Mouse (Mus musculus) right cerebral cortex, adult 18-20 months (tissue): Measurements from ENCODE around the gene Il16.

ENCODE experiments used
- DNase-seq: peaks from one replicate; pipeline ENCODE4 v3.0.0; 2022; ENCODE audit warnings: mixed read lengths

The Il16 gene

DNA sequence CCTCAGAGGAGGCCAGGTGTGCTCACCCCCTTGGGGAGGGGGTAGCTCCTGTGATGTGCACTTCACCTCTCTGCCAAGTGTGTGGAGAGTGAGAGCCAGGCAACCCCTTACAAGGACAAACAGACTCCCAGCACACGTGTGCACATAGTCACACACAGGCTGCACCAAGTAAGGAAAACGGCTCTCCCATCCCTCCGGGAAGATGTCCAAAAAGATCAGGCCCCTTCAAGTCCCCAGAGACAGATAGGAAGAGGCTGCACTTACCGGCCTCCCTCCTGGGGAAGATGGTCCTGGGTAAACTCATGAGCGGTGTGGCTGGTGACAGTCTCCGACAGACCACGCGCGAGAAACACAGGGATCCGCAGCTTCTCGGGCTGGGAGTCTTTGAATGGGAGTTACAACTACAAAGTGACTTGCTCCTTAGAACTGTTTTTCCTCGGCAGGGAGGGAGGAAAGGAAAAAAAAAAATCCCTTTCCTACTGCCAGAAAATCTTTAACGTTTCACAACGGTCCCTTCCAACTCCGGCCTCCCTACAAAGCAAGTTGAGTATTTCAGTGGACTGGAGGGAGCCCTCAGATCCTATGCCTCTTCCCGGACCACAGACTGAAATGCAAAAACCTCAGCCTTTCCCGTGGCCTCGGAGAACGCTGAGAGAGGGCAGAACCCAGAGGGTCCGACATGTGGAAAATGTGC lies at the start of gene Il16:
Gene Il16 (minus strand): TSS at position 314 of the 694 bp plus-strand sequence.
- no peak for DNase-seq

DNA sequence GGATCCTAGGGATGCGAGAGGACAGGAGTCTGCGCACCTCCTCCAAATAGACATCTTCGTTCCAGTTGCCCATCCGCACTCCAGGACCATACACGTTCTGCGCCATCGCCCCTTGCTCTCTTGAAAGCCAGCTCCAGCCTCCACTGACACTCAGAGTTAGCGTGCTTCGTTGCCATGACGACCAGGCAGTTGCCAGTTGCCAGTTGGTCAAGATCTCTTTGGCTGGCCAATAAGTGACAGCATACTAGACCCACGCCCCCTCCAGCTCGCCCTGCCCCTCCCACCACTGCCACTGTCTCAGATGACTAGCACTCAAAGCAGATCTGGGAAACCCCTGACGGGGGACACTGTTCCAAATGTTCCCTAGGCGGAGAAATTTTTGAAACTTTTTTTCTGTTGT lies 49.2 kb upstream of the Il16 start, which contains the start of gene Cfap161:
Gene Cfap161 (minus strand): TSS at position 176 of the 400 bp plus-strand sequence.
- peak; percentile 25 for DNase-seq

DNA sequence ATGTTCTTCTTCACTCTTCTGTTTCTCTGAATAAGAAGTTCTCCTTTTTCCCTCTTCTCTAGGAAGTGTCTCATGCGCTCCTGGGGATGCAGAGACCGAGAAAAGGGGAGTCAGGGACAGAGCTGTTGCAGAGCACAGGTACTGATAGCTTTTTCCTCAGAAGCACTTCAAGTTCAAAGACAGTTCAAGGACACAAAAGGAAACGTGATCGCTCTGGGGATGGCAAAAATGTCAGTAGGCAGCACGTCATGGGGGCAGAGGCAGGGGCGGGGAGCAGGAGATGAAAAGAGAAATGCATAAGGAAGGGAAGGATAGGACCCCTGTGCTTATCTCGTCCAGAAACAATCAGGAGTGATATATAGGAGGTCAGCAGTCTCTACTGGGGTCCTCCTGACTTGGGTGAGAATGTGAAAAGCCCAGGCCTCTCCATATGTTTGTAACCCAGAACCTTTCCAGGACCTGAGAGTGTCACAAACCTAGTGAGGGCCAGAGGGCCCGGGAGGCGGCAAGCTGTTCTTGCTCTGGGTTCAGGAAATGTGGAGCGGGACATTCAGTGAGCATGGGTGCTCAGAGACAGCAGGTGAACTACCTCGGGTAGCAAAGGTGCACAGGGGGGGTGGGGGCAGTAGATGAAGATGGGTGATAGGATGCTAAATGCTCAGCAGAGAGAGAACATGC lies 48.6 kb upstream of the Il16 start:
- no peak for DNase-seq

DNA sequence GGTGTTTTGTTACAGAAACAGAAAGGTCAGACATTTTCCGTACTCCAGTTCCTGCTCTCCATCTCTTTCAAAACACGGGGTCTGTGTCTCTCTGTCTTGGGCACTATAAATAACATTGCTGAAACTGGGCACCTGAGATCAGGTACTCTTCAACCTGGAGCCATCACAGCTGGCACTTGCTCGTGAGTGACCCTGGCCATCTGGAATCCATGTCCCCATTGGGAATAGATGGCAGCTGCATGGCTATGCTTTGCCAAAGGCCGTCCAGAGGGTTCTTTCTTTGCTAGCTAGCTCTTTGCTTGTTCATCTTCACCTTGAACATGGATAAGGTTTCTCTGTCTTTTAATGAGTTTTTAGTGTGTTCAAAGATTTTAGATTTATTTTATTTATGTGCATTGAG lies 35.4 kb upstream of the Il16 start:
- no peak for DNase-seq

DNA sequence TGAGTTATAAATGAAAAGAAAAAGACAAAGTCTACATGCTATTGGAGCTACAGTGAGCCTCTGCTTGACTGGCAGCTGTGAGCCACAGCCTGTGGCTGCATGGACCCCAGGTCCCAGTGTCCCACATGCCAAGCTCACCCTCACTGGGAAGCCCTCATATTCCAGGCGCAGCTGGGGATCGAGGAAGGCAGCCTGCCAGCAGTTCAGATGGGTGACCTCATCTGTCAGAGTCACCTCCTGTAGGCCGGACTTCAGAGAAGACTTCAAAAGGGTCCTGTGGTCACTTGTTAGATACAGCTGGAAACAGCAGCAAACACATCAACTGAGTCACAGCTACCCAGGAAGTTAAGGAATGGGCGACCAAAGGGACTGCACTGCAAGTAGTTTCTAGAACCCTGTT lies 34.5 kb upstream of the Il16 start:
- no peak for DNase-seq

DNA sequence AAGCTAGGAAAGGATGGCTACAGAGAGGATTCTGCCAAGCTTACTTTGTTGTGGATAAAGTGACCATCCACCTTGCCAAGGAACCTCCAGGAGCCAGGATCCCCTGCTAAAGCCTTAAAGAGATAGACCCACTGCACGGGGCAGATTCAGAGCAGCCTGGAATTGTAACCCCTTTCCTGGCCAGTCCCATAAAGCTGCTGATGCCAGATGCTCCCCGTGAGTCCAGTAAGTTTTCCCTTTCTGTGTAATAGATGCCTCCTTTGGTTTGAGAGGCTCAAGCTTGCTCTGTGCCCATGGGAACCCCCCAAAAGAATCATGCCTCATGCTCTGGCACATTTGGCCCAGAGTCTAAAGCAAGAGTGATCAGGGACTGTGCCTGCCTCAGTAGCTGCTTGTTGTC lies 33.5 kb upstream of the Il16 start:
- DNase-seq: no peak

DNA sequence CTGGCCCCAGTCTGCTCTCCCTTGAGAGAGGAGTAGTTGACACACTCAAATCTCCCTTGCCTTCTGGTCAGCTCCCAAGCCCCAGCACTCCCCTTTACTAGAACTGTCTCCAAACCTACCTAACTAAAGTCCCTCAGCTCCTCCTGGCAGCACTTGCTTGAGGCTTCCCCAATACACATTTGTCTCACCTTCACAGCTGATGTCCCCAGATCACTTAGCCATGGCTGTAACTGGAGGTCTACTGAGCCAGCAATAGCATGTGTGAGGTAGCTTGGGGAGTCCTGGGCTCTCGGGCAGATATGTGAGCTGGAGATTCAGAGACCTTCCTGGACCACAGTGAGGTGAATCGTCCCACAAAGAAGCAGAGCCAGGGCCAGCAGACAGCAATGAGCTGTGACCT lies 33.0 kb upstream of the Il16 start:
- DNase-seq: no peak

DNA sequence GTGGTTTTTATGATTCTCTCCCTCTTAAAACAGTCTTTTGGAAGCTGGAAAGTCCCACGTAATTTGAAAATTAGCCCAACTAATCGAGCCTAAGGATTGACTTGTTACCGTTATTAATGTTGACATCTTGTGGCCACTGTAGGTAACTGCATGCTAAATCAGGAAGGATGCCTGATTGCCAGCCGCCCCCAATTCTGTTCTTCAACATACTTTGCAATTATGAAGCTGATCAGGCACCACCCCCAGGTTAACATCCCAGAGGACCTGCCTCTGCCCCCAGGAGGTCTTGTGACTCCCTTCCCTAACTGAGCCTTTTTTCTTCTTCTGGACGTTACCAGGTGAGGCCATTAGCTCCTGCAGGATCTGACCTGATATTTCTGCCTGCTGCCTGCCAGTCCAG lies 29.2 kb upstream of the Il16 start:
- peak; percentile 15 for DNase-seq

DNA sequence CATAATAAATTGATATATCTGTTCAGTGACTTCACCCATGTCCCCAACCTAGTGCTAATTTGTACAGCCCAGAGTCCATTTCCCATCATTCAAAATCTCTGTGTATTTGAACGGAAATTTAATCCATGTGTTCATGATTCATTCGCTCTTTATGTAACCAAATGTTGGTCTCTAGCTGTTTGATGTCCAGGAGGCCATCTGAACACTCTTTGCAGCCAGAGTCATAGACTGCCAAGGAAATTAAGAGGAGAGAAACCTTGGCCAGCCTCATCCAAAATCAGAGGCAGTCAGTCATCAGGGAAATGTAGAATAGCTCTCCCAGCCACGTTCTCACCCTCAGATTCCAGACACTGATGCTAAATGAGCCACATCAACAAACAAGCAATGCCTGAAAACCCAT lies 18.1 kb upstream of the Il16 start:
- no peak for DNase-seq

DNA sequence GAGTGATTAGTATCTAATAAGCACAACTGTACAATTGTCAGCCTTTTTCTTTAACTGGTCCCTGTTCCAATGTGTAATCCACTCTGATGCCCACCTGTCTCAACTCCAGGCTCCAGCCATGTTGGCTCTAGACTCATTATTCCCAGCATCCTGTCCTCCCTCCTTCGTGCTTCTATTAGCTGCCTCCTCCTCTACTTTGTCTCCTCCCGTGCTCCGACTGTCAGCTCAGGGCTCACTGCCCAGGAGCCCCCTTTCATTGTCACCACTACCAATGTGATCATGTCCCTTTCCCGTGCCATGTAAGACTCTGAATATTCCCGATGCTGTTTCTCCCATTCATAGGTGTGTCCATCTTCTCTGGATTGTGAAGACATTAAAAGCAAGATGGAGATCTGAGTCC lies 16.8 kb upstream of the Il16 start:
- no peak for DNase-seq

DNA sequence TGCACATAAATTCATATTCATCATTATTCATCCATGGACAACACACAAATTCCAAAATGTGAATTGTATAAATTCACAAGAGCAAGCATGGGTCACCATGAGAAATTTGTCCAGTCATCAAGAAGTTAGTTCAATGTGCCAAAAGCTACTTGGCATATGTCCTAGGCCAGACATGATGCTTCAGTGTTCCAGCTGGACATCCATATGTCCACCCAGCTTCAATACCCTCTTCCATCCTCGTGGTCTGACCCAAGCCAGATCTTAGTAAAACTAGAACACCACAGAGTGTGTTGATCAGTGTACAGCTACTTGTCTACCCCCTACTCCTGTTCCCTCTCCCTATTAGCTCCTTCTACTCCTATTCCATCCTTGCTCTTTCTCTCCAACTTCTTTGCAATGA lies 5.5 kb upstream of the Il16 start:
- no peak for DNase-seq

DNA sequence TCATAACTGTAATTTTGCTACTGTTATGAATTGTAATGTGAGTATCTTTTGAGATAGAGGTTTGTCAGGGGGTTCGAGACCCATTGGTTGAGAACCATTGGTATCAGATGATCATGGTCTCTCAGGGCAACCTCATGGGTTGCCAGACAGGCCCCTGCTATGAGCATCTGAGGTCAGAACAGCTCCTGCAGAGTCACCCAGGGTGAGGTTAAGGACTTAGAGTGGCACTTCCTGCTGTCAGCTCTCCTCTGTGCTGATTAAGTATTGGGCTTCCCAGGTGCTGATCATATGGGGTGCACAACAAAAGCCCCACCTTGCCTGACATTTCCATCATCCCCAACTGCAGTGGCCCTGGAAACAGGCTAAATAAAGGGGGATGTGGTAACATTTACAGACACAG lies 2.9 kb upstream of the Il16 start:
- DNase-seq: no peak

DNA sequence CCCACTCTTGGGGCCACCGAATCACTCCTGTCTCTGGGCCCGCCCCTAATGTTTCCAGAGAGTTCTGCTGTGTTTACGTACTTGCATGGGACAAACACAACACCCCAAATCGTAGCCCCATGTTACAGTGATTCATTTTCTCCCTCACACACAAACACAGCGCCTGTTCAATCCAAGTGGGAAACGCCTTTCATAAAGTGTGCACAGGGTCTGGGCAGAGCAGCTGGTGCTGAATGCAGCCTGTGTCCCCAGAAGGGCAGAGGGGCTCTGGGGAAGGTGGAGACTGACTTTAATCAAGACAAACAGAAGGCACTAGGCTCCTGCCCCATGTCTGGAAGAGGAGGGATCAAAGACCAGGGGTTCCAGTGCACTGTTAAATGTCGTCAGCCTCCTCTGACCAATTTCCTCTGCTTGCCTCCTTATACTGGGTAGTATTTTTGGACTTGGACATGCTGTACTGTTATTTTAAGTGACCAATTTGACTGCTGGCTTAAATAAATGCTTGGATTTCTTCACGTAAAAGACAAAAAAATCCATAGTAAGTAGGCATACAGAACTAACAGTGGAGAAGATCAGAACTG lies 671 bp upstream of the Il16 start:
- no peak for DNase-seq

DNA sequence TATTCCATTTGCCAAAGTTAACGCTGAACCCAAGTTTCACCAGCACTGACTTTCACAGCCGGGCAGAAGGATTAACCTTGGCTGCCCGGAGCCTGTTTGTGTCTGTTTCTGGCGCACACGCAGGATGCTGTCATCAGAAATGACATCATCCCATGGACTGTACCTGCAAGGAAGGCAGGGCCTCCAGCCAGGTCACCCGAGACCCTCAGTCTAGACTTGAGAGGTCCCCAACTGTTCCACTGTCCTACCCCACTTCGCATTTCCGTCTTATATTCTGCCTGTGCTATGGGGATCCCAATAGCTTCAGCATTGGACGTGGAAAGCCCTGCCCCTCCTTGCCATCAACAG lies 487 bp downstream of the Il16 start:
- no peak for DNase-seq

DNA sequence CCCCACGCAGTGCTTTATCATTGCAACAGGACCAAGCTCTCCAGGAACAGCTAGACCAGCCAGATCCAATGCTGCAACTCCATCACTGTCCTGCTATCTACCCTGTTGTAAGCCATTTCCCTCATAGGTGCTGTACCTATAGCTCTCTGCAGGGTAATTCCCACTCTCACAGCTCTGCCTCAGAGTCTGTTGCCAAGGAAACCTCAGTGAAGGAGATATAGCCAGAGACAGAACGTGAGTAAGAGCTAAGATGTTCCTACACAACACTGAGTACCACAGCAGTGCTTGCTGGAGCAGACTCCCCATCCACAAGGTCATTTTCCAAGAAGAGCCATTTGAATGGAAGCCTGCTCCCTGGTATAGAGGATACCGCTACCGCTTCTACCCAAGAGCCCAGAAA lies 1.3 kb downstream of the Il16 start:
- DNase-seq: no peak

DNA sequence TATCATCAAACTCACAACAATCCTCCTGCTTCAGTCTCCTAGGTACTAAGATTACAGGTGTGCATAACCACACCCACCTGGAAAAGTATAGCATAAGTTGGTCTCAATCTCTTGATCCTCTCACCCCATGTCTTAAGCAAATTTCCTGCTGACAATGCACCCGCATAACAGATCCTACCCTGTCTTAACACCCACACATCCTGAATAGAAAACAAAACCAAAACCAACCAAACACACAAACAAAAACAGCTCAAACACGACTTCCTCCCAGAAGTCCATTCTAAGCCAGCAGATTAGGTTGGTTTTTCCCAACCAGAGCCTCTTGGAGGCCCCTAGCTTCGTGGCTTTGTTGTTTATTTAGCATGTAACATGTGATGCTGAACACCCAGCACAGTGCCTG lies 2.8 kb downstream of the Il16 start:
- no peak for DNase-seq

DNA sequence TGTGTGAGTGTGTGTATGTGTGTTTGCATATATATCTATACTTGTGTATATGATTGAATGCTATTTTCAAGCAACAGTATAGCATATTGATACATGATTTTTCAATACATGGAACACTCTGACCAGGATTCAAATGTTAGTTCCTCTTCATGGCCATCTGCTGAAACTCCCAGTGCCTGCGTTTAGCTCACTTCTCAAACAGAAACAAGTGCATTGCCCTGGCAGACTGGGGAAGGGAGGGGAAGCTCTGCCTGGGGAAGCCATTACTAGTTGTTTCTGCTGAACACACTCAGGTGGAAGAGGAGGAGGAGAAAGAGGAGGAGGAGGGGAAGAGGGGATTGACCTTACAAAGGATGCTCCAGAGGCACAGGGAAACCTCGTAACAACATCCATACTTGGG lies 3.5 kb downstream of the Il16 start:
- no peak for DNase-seq

DNA sequence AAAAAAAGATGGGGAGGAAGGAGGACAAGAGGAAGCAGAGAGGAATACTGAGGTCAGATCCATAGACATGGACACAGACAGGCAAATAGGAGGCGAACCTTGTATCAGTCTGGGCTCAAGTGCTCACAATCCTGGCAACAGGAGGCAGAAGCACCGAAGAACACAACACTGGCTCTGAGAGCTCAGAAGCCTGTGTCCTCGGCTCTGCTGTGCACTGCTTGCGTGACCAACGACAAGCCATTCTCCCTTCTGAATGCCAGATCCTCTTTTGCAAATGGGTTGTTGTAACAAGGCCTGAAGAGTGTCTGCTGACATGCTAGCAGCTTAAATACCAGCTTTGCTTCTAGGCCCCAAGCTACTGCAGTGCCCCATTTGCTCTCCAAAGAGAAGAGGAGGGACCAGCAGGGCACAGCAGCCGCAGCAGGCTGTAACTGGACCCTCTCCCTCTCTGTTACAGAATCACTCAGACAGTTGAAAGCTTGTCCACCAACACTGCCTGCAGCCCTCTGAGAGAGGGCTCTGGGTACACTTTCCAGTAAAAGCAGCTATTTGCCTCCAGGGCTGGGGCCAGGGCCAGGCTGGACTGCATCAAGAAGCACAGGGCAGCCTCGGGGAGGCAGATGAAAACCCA lies 5.7 kb downstream of the Il16 start:
- DNase-seq: no peak

DNA sequence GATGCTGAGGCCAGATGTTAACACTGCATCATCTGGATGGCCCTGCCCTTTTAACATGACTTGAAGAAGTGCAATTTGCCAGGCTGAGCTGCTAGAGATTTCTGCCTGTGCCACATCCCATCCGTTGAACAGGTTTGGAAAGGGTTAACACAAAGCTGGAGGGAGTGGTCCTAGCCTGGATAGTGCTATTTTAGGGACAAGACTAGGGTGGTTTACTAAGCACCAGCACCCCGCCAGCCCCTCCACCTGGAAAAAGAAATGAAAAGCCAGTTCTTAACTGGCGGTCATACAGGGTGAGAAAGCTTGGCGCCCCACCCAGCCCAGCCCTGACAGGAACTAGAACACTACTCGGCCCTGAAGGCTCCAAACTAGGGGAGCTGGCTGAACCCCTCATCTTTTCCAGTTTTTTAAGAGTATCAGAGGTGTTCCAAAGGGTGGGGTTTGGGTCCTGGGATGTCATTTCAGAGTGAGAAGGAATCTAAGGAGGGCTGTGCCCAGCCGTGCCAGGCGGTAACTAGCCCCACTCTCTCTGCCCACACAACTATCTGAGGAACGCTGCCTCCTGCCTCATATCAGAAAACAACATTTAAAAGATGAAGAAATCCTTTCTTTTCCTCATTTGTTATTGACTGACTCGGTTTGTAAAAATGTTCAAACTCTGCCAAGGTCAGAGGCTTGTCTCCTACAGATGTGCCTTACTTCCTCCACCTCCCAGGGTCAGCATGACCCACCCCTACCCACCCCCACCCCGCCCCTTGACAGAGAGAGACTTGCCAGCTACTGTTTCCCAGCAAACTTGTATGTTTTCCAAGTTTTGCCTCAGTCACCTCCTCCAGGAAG lies 6.7 kb downstream of the Il16 start:
- no peak for DNase-seq

DNA sequence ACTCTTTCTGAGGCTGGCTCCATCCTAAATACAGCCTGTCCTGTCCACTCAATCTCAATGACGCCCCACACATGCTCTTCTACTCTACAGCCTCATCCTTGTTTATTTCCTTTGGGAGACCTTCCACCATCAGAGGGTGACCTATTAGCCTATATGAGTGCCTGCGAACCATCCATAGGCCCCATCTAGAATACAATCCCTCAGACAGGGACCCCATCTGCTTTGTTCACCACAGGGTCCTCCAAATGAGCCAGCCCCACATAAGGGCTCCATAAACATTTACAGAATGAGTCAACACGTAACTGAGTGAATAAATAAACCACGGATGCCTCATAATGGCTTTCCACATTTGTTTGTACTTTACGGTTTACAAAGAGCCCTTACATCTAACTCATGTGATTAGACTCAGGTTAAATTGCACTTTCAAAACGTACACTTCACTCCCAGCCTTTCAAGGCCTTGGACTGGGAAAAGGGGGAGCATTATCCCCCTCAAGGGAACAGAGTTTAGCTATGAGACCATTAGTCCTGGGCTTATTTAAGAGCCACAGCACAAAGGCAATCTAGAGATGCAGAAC lies 7.5 kb downstream of the Il16 start:
- DNase-seq: no peak

DNA sequence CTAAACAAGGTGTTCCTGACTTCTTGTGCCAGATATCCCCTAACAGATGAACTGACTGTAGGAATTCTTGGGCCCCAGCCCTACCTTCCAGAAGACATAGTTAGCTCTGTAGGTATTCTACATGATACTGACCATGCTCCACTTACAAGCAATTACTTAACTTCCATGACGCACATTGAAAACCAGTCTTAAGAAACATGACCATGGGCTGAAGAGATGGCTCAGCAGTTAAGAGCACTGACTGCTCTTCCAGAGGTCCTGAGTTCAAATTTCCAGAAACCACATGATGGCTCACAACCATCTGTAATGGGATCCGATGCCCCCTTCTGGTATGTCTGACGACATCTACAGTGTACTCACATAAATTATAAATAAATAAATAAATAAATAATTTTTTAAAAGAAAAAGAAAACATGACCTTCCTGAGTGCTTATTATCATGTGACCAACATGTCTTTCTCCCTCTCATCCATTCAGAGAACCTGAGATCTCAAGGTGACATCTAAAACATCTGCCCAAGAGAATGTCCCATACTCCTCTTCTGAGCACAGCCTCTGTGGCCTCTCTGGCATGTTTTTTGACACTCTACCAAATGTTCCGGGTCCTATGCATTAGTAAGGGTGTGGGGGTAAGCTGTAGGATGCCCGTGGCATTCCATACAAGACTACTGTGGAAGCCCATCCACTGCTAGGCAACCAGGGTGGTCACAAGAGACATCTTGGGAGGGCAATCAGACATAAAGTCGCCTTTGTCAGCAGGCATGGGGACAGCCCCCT lies 9.0 kb downstream of the Il16 start:
- no peak for DNase-seq
